Mouse (Mus musculus): Measurements from ENCODE around the gene Pard3. TPM values are rescaled to one million over a fixed set of nuclear protein-coding genes. Genes with fewer than 3 reads are reported as not detected.

The Pard3 gene
- polyA plus RNA-seq, 1 experiment from 2014 or later = 16.4 TPM

DNA sequence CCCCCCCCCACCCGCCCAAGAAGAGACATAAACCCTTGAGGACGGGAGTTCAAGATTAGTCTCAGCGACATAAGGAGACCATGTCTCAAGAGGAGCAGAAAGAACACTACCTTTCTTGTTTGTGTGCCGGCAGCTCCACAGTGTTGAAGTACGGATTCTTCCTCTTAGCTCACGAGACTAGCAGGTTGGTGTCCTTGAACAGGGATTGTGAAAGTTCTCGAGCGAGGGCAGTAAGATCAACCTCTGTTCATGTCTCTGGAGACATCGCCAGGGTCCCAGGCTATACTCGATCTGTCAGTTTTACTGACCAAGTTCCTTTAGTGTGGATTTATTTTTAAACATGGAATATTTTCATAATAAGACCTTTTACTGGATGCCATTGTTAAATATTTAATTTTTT, 224.1 kb downstream of the Pard3 start:
- ATAC-seq = no peak
- no peak overlapping the region for H3K4me3 ChIP-seq (replicated peaks; ENCODE audit: low read length)
- no peak overlapping the region for H3K9ac ChIP-seq (replicated peaks; ENCODE audit: low read depth, low read length)
- no peaks in the 10 kb centered on the region for H3K27me3 ChIP-seq (replicated peaks; ENCODE audit: control insufficient read depth, insufficient read depth, low read length)
- no peak overlapping the region for H3K27ac ChIP-seq (ENCODE audit: low read length)
- H3K4me2 ChIP-seq (ENCODE audit: low read length) = no peak overlapping the region
- no peaks in the 10 kb centered on the region for H3K9me3 ChIP-seq (ENCODE audit: control insufficient read depth, low read length)
- H3K4me1 ChIP-seq (replicated peaks; ENCODE audit: control insufficient read depth, insufficient read depth, low read length) = no peaks in the 10 kb centered on the region
- WGBS = 92% methylated on average over 10 of the region's 10 CpGs
- no peaks in the 10 kb centered on the region for H3K36me3 ChIP-seq (ENCODE audit: control insufficient read depth, insufficient read depth)

DNA sequence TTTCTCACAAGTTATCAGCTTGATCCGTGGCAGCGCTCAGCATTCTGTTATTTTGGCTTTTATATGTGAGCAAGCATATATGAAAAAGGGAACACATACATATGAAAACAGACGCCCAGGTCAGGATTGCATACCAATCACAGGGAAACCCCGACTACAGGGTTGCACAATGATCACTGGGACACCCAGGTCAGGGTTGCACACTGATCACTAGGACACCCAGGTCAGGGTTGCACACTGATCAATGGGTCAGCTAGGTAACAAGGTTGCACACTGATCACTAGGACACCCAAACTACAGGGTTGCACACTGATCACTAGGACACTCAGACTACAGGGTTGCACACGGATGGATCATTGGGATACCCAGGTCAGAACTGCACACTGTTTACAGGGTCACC, 228.6 kb downstream of the Pard3 start:
- H3K4me2 ChIP-seq (ENCODE audit: low read length) = no peak overlapping the region
- no peak overlapping the region for H3K9ac ChIP-seq (replicated peaks; ENCODE audit: low read depth, low read length)
- no peak for ATAC-seq
- 0 out of 2 replicates have a peak, but pooled peaks cover 2% of the 10 kb centered on the region for H3K4me1 ChIP-seq (replicated peaks; ENCODE audit: control insufficient read depth, insufficient read depth, low read length)
- no peaks in the 10 kb centered on the region for H3K9me3 ChIP-seq (ENCODE audit: control insufficient read depth, low read length)
- H3K4me3 ChIP-seq (replicated peaks; ENCODE audit: low read length) = no peak overlapping the region
- no peaks in the 10 kb centered on the region for H3K36me3 ChIP-seq (ENCODE audit: control insufficient read depth, insufficient read depth)
- 92% methylated on average over 5 of the region's 5 CpGs for WGBS
- H3K27ac ChIP-seq (ENCODE audit: low read length) = no peak overlapping the region
- H3K27me3 ChIP-seq (replicated peaks; ENCODE audit: control insufficient read depth, insufficient read depth, low read length) = no peaks in the 10 kb centered on the region

DNA sequence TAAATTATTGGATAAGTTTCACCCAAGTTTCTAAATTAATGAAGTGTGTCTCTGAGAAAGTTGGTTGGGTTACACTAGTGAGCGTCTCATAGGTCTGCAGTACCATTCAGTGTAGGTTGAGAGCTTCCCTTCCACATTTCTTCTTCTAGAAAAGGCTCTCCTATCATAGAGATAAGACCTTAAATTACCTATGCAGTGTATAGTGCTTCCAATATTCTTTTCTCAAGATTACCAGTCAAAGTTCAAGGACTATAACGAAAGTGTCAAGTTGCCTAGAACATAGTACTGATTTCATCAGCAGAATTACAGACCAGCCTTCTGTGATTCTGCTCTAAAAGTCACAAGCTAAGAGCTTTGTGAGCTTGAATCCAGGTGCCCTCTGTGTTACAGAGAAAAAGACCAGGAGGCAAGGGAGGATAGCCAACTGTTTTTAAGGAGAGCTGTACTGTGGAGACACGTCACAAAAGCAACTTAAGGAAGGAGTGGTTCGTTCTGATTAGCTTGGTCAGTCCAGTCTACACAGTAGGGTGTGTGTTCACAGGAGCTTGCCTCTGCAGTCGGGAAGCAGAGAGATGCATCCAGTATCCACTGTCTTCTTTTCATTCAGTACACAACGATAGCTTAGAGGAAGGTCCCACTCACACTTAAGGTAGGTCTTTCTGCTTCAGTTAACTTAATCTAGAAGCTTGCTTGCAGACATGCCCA, 229.5 kb downstream of the Pard3 start:
- Histone ChIP-seq H3K9ac (replicated peaks; ENCODE audit: low read depth, low read length) (no peak overlapping the region), H3K4me3 (replicated peaks; ENCODE audit: low read length) (no peak overlapping the region), H3K36me3 (ENCODE audit: control insufficient read depth, insufficient read depth) (no peaks in the 10 kb centered on the region), H3K9me3 (ENCODE audit: control insufficient read depth, low read length) (no peaks in the 10 kb centered on the region), H3K4me1 (replicated peaks; ENCODE audit: control insufficient read depth, insufficient read depth, low read length) (0 out of 2 replicates have a peak, but pooled peaks cover 2% of the 10 kb centered on the region), H3K27me3 (replicated peaks; ENCODE audit: control insufficient read depth, insufficient read depth, low read length) (no peaks in the 10 kb centered on the region), H3K27ac (ENCODE audit: low read length) (no peak overlapping the region), H3K4me2 (ENCODE audit: low read length) (no peak overlapping the region)
- no peak for ATAC-seq
- 55% methylated on average over 6 of the region's 6 CpGs for WGBS

DNA sequence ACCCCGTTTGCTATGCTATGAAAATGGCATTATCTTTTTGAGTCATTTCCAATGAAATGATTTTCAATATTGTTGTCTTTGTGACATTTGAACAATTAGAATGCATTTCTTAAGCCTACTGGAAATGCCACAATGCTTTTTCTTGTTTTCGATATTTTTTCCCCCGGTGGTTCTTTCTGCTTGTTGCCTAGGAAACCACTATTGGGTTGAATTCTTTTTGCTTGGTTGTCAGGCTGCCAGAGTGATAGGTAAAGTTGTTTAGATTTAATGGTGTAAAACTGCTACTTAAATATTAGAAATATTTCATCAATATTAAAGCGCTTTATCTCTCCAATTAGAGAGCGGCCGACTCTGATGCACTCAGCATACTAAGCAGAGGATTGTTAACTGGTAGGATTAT, 230.4 kb downstream of the Pard3 start:
- Histone ChIP-seq H3K9me3 (ENCODE audit: control insufficient read depth, low read length) (no peaks in the 10 kb centered on the region), H3K9ac (replicated peaks; ENCODE audit: low read depth, low read length) (no peak overlapping the region), H3K27me3 (replicated peaks; ENCODE audit: control insufficient read depth, insufficient read depth, low read length) (no peaks in the 10 kb centered on the region), H3K27ac (ENCODE audit: low read length) (no peak overlapping the region), H3K4me1 (replicated peaks; ENCODE audit: control insufficient read depth, insufficient read depth, low read length) (0 out of 2 replicates have a peak, but pooled peaks cover 2% of the 10 kb centered on the region), H3K4me3 (replicated peaks; ENCODE audit: low read length) (no peak overlapping the region), H3K36me3 (ENCODE audit: control insufficient read depth, insufficient read depth) (no peaks in the 10 kb centered on the region), H3K4me2 (ENCODE audit: low read length) (no peak overlapping the region)
- no peak for ATAC-seq
- WGBS = 59% methylated on average over 6 of the region's 6 CpGs

DNA sequence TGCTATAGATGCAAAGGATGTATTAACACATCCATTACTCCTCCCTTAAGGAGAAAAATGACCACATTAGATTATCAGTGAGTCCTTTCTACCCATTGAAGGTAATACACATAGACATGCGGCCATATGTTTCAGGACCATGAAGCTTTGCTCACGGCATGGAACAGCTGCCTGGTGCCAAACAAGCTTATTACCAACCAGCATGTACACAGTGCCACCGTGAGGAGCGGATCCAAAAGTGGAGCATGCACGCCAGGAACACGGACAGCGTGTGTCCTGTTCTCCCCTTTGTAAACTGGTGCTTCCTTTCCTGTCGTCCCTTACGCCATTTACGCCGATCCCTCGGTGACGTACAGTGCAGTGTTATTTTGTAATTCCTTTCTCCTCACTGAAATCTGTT, 232.2 kb downstream of the Pard3 start:
- no peak overlapping the region for H3K9ac ChIP-seq (replicated peaks; ENCODE audit: low read depth, low read length)
- H3K36me3 ChIP-seq (ENCODE audit: control insufficient read depth, insufficient read depth) = no peaks in the 10 kb centered on the region
- H3K27ac ChIP-seq (ENCODE audit: low read length) = no peak overlapping the region
- no peak overlapping the region for H3K4me2 ChIP-seq (ENCODE audit: low read length)
- WGBS = 90% methylated on average over 13 of the region's 13 CpGs
- H3K27me3 ChIP-seq (replicated peaks; ENCODE audit: control insufficient read depth, insufficient read depth, low read length) = no peaks in the 10 kb centered on the region
- no peaks in the 10 kb centered on the region for H3K9me3 ChIP-seq (ENCODE audit: control insufficient read depth, low read length)
- H3K4me3 ChIP-seq (replicated peaks; ENCODE audit: low read length) = no peak overlapping the region
- H3K4me1 ChIP-seq (replicated peaks; ENCODE audit: control insufficient read depth, insufficient read depth, low read length) = 0 out of 2 replicates have a peak, but pooled peaks cover 2% of the 10 kb centered on the region
- ATAC-seq = no peak

DNA sequence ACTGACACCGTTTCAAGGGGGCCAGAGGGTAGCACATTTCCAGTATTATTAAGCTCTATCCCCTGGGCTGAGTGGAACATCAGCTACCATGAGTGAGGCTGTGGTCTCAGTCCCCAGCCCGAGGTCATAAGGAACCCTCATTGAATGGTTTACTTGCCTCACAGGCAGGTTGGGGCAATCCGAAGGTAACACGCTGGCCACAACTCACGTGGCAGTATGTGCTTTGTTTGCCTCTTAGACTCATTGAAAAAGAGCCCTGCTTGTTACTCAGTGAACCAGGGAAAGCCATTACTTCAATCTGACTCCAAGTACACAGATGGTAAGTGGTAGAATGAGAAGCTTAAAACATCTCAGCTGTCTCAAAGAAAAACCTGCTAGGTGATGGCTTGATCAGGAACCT, 236.8 kb downstream of the Pard3 start:
- no peaks in the 10 kb centered on the region for H3K27me3 ChIP-seq (replicated peaks; ENCODE audit: control insufficient read depth, insufficient read depth, low read length)
- H3K4me3 ChIP-seq (replicated peaks; ENCODE audit: low read length) = no peak overlapping the region
- H3K4me1 ChIP-seq (replicated peaks; ENCODE audit: control insufficient read depth, insufficient read depth, low read length) = no peaks in the 10 kb centered on the region
- no peaks in the 10 kb centered on the region for H3K9me3 ChIP-seq (ENCODE audit: control insufficient read depth, low read length)
- no peak for ATAC-seq
- no peaks in the 10 kb centered on the region for H3K36me3 ChIP-seq (ENCODE audit: control insufficient read depth, insufficient read depth)
- no peak overlapping the region for H3K4me2 ChIP-seq (ENCODE audit: low read length)
- H3K27ac ChIP-seq (ENCODE audit: low read length) = no peak overlapping the region
- 90% methylated on average over 5 of the region's 5 CpGs for WGBS
- H3K9ac ChIP-seq (replicated peaks; ENCODE audit: low read depth, low read length) = no peak overlapping the region

DNA sequence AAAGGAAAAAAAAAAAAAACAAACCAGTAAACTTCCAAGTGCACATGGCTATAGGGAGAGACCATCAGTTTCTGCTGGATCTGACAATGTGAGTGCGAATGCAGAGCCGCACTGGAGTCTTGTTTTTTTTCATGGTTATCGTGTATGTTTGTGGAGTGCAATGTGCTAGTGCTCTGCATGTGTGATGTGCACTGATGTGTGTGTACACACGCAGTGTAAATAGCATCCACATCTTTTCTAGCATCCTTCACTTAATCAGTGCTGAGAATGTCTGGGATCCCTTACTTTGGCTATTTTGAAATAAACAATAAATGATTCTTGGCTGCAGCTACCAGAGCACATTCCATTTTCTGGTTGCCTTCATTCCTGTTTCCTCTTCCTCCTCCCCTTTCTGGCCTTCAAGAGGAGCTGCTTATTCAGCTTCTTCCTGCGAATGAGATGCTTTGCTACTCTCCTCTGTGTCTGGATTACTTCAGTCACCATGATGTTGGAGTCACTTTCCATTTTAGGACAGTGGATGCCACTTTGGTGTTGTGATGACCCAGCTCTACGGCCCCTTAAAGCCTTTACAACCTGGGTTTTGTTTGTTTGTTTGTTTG, 239.3 kb downstream of the Pard3 start:
- H3K4me2 ChIP-seq (ENCODE audit: low read length) = no peak overlapping the region
- no peaks in the 10 kb centered on the region for H3K27me3 ChIP-seq (replicated peaks; ENCODE audit: control insufficient read depth, insufficient read depth, low read length)
- H3K36me3 ChIP-seq (ENCODE audit: control insufficient read depth, insufficient read depth) = no peaks in the 10 kb centered on the region
- ATAC-seq = no peak
- no peaks in the 10 kb centered on the region for H3K4me1 ChIP-seq (replicated peaks; ENCODE audit: control insufficient read depth, insufficient read depth, low read length)
- no peak overlapping the region for H3K4me3 ChIP-seq (replicated peaks; ENCODE audit: low read length)
- H3K27ac ChIP-seq (ENCODE audit: low read length) = no peak overlapping the region
- no peaks in the 10 kb centered on the region for H3K9me3 ChIP-seq (ENCODE audit: control insufficient read depth, low read length)
- WGBS = 87% methylated on average over 6 of the region's 6 CpGs
- no peak overlapping the region for H3K9ac ChIP-seq (replicated peaks; ENCODE audit: low read depth, low read length)

DNA sequence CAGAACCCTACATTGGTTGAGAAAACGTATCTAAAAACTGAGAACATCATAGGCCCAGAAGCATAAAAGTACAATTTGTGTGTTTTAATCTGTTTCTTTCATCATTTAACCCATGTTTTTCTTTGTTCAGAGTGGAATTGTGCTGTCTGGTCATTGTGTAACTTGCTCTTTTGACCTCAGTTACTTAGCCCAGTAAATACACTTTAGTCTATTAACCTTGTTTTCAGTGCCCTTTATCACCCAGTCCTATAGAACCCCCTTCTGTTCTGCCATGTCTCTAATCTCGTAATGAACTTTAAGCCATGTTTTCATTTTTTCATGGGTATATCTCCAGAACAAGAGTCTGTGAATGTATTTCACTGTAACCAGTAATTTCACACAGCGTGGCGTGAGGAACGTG, 243.3 kb downstream of the Pard3 start:
- no peaks in the 10 kb centered on the region for H3K4me1 ChIP-seq (replicated peaks; ENCODE audit: control insufficient read depth, insufficient read depth, low read length)
- 75% methylated on average over 5 of the region's 5 CpGs for WGBS
- H3K9me3 ChIP-seq (ENCODE audit: control insufficient read depth, low read length) = no peaks in the 10 kb centered on the region
- no peak overlapping the region for H3K9ac ChIP-seq (replicated peaks; ENCODE audit: low read depth, low read length)
- H3K4me3 ChIP-seq (replicated peaks; ENCODE audit: low read length) = no peak overlapping the region
- H3K36me3 ChIP-seq (ENCODE audit: control insufficient read depth, insufficient read depth) = no peaks in the 10 kb centered on the region
- no peak for ATAC-seq
- H3K27ac ChIP-seq (ENCODE audit: low read length) = no peak overlapping the region
- H3K4me2 ChIP-seq (ENCODE audit: low read length) = no peak overlapping the region
- H3K27me3 ChIP-seq (replicated peaks; ENCODE audit: control insufficient read depth, insufficient read depth, low read length) = no peaks in the 10 kb centered on the region

DNA sequence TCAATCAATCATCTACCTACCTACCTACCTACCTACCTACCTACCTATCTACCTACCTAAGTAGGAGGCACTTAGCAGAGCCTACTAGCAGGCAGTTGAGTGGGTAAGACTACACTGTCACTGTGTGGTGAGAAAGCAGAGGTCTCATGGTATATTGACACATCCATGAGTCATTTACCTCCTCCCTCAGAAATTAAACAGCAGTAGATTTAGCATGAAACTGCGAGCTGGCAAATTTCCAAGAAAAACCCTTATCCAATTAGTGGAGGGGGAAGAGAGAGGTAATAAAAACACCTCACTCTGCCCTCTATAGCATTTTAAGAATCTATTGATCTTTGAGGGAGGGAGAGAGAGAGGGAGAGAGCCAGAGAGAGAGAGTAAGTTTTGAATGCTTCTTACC, 245.7 kb downstream of the Pard3 start:
- no peak overlapping the region for H3K4me3 ChIP-seq (replicated peaks; ENCODE audit: low read length)
- 71% methylated on average over 1 of the region's 1 CpGs for WGBS
- H3K4me2 ChIP-seq (ENCODE audit: low read length) = no peak overlapping the region
- no peak overlapping the region for H3K27ac ChIP-seq (ENCODE audit: low read length)
- no peaks in the 10 kb centered on the region for H3K9me3 ChIP-seq (ENCODE audit: control insufficient read depth, low read length)
- ATAC-seq = no peak
- H3K9ac ChIP-seq (replicated peaks; ENCODE audit: low read depth, low read length) = no peak overlapping the region
- H3K4me1 ChIP-seq (replicated peaks; ENCODE audit: control insufficient read depth, insufficient read depth, low read length) = no peaks in the 10 kb centered on the region
- H3K27me3 ChIP-seq (replicated peaks; ENCODE audit: control insufficient read depth, insufficient read depth, low read length) = no peaks in the 10 kb centered on the region
- H3K36me3 ChIP-seq (ENCODE audit: control insufficient read depth, insufficient read depth) = no peaks in the 10 kb centered on the region
